Mouse (Mus musculus) embryonic facial prominence, embryonic 12.5 days (tissue): Measurements from ENCODE around the gene Olfr958. TPM values are rescaled to one million over a fixed set of nuclear protein-coding genes. Genes with fewer than 3 reads are reported as not detected.

ENCODE experiments used
- ATAC-seq: fragments of 200-750 bp; cut with Nextera tagmentation; 2 replicates; pipeline ENCODE4 v1.8.0; 2017; ENCODE audit not compliant: insufficient number of reproducible peaks, insufficient read depth, low FRiP score, low TSS enrichment
- H3K27ac ChIP-seq: fragments of 300-500 bp; sonication (generic); 2 replicates; pipeline ENCODE4 v1.5.1; 2016; ENCODE audit warnings: mild to moderate bottlenecking
- H3K27me3 ChIP-seq: fragments of 300-500 bp; sonication (generic); 2 replicates; pipeline ENCODE4 v1.6.1; 2016; ENCODE audit warnings: mild to moderate bottlenecking, moderate library complexity
- H3K36me3 ChIP-seq: fragments of 300-500 bp; sonication (generic); 2 replicates; pipeline ENCODE4 v1.6.1; 2016; ENCODE audit warnings: mild to moderate bottlenecking
- H3K4me1 ChIP-seq: fragments of 300-500 bp; sonication (generic); 2 replicates; pipeline ENCODE4 v1.6.1; 2016
- H3K4me2 ChIP-seq: fragments of 300-500 bp; sonication (generic); replicated peaks from 2 replicates; pipeline ENCODE4 v1.6.1; 2016; ENCODE audit warnings: mild to moderate bottlenecking, moderate library complexity
- H3K4me3 ChIP-seq: fragments of 300-500 bp; sonication (generic); 2 replicates; pipeline ENCODE4 v1.5.1; 2016; ENCODE audit warnings: mild to moderate bottlenecking
- H3K9ac ChIP-seq: fragments of 300-500 bp; sonication (generic); 2 replicates; pipeline ENCODE4 v1.6.1; 2016; ENCODE audit warnings: mild to moderate bottlenecking, moderate library complexity
- H3K9me3 ChIP-seq: fragments of 300-500 bp; sonication (generic); 2 replicates; pipeline ENCODE4 v1.6.1; 2016; ENCODE audit warnings: mild to moderate bottlenecking, moderate library complexity
- WGBS: fragments of 180-500 bp; shearing (Covaris S2); methylation state at CpG from one replicate; pipeline ENCODE4 v1.1.7; 2016; 5-methylcytosine and 5-hydroxymethylcytosine counted together
- polyA plus RNA-seq: library from polyadenylated mRNA; unstranded; fragments of >200 nt; fragmentation: Nextera tagmentation; extraction: Ambion mirVana; gene quantifications from 2 replicates; pipeline ENCODE4 v1.2.1, GENCODE M21; 2016

Olfr958 gene
- not detected in 2 replicates for polyA plus RNA-seq

DNA sequence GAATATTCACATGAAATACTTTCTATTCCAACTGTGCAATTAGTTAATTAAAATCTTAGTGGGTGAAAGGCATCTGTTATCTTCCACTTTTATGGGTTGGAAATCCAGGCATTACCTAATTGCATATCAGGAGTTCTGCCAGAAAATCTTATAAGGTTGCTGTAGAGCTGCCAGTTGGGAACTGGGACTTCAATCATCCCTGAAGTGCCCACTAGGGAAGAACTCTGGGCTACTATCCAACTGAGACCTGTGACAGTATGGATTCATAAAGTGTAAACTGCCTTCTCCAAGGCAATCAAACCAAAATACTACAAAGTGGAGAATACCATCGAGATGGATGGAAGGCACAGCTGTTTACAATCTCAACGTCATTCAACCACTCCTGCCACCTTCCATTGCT, at the start of gene Olfr958:
Gene Olfr958 (minus strand): TSS at position 109 of the 400 bp plus-strand sequence.
- H3K4me1 ChIP-seq, result peaks cover 4% of the 10 kb centered on the region; the same call in 1 of the 2 replicates

DNA sequence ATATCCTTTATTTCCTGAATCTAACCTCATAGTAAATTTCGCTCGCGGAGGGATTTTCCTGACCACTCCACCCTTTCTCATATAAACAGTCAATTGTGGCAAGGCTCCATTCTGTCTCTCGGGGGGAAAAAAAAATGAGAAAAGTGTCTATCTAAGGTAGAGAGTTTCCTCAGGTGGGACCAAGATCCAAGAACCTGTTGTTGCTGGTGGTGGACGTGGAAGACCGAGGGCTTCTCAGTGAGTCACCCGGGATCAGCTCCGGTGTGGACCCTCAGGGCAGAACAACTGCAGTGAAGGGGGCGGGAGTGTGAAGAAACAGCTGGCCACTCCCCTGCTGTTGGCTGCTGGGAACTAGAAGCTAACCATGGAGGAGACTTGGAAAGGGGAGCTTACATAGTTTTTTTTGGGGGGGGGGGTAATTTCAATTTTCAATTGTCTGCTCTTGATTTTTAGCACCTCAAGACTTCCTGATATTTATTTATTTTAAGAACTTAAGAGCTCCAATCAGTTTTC, 49.5 kb upstream of the Olfr958 start:
- Histone ChIP-seq H3K27ac (peak overlapping the region; percentile 72), H3K9ac (peak overlapping the region; percentile 19; the same call in 1 of the 2 replicates), H3K4me2 (peak overlapping the region; percentile 69), H3K27me3 (no peaks in the 10 kb centered on the region), H3K4me1 (peaks cover 4% of the 10 kb centered on the region; the same call in 1 of the 2 replicates), H3K36me3 (peaks cover 5% of the 10 kb centered on the region; the same call in 1 of the 2 replicates), H3K9me3 (no peaks in the 10 kb centered on the region), H3K4me3 (peak overlapping the region; percentile 46)
- under 1% methylated on average over 9 of the region's 9 CpGs for WGBS
- ATAC-seq, result peak; percentile 74; the same call in 1 of the 2 replicates

More for the DNA sequence above, at the start of gene Olfr958:
- H3K9me3 ChIP-seq, result no peaks in the 10 kb centered on the region
- H3K27me3 ChIP-seq, result no peaks in the 10 kb centered on the region
- no peak within 1 kb of the TSS for H3K27ac ChIP-seq
- H3K4me3 ChIP-seq, result no peak within 1 kb of the TSS
- H3K36me3 ChIP-seq, result no peaks in the 10 kb centered on the region
- no peak for ATAC-seq
- 48% methylated on average over 2 of the region's 2 CpGs for WGBS
- H3K4me2 ChIP-seq, result no peak within 1 kb of the TSS
- no peak within 1 kb of the TSS for H3K9ac ChIP-seq

DNA sequence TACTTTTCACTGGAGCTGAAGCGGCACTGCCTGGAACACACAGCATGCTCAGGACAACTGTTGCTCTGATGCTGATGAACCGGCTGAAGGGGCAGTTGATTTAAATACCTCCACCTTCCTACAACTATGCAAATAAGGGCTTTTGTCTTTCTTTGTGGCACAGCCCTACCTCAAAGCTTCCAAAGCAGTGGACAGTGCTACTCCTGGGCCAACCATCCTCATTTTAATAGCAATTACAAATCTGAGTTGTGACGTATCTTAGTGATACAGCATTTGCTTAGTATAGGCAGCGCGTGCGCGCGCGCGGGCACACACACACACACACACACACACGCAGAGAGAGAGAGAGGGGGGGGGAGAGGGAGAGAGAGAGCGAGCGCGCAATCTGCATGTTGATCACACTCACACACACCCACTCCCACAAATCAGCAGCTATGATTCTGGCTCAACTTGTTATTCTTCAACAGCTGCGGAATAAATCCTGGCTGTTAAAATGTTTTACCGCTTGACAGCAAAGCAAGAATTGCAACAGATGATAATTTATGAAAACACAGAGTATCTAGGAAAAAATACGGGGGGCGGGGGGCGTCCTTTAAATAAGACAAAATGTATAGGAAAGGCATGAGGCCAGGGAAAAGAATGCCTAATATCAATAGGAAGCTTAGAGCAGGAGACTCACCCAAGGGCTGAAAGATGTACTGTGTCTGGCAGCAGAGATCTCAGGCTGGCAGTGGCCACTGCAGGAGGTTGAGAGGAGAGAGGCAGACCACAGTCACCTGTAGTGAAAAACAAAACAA, 48.9 kb upstream of the Olfr958 start:
- Histone ChIP-seq H3K27me3 (no peaks in the 10 kb centered on the region), H3K27ac (peak overlapping the region; percentile 46; the same call in 1 of the 2 replicates), H3K4me2 (peak overlapping the region; percentile 69), H3K36me3 (peaks cover 5% of the 10 kb centered on the region; the same call in 1 of the 2 replicates), H3K9me3 (no peaks in the 10 kb centered on the region), H3K9ac (no peak overlapping the region), H3K4me3 (peak overlapping the region; percentile 46), H3K4me1 (peaks cover 4% of the 10 kb centered on the region; the same call in 1 of the 2 replicates)
- under 1% methylated on average over 19 of the region's 19 CpGs for WGBS
- 0 out of 2 replicates have a peak, but pooled peaks have one; percentile 55 for ATAC-seq

DNA sequence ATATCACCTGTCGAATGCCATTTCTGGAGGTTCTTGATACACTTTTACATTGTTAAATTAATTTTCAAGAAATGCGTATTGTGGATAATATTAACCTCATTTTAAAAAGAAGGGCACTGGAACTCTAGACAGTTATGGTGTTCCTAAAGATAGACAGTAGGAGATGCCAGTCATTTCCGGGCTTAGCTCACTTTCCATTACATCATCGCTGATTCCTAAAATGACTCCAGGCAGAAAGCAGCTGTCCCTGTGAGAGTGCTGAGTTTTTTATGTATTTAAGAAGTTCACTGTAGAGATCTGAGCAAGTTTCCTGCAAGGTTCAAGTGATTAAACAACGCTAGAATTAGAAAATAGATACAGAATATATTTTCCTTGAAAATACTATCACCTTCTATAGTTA, 23.2 kb upstream of the Olfr958 start:
- Histone ChIP-seq H3K36me3 (no peaks in the 10 kb centered on the region), H3K4me1 (no peaks in the 10 kb centered on the region; the same call in 1 of the 2 replicates), H3K27ac (no peak overlapping the region), H3K9me3 (no peaks in the 10 kb centered on the region), H3K9ac (no peak overlapping the region), H3K4me3 (no peak overlapping the region), H3K27me3 (no peaks in the 10 kb centered on the region), H3K4me2 (no peak overlapping the region)
- 84% methylated on average over 5 of the region's 5 CpGs for WGBS
- no peak for ATAC-seq

DNA sequence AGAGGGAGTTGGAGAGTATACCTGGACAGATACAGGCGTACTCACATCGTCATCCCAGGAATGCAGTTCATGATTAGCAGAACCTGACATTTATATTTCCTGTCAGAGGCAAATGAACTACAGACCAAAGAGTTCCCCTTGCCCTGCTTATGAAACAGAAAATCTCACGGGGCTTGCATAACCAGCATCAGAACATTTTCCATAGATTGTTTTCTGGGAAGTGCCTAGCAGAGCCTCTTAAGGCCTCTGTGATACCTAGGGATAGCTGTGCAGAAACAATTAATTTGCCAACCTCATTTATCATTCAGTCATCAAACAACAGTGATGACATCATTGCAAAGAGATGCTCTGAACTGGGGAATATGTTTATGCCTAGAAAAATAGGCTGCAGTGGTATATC, 21.6 kb upstream of the Olfr958 start, which contains the start of gene Olfr959:
Gene Olfr959 (minus strand): TSS at position 101 of the 400 bp plus-strand sequence.
- ATAC-seq, result no peak
- Histone ChIP-seq H3K4me3 (no peak within 1 kb of the TSS), H3K27ac (no peak within 1 kb of the TSS), H3K27me3 (no peaks in the 10 kb centered on the region), H3K36me3 (no peaks in the 10 kb centered on the region), H3K4me2 (no peak within 1 kb of the TSS), H3K9me3 (no peaks in the 10 kb centered on the region), H3K9ac (no peak within 1 kb of the TSS), H3K4me1 (no peaks in the 10 kb centered on the region)
- WGBS, result 68% methylated on average over 3 of the region's 3 CpGs

DNA sequence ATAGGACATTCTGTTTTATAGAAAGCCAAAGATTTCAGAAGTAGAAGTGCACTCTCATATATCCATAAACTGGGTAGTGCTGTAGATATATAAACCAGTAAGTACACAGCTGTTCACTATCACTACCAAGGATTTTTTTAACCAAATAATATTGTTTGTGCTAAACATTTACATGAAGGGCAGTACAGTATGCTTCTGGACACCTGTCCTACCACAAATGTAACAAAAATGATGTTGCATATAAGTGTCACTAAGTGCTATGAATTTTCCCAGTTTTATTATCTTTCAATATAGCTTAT, 4.4 kb upstream of the Olfr958 start:
- Histone ChIP-seq H3K9me3 (no peaks in the 10 kb centered on the region), H3K4me1 (peaks cover 4% of the 10 kb centered on the region; the same call in 1 of the 2 replicates), H3K4me2 (no peak overlapping the region), H3K36me3 (no peaks in the 10 kb centered on the region), H3K27me3 (no peaks in the 10 kb centered on the region), H3K4me3 (no peak overlapping the region), H3K27ac (no peak overlapping the region), H3K9ac (no peak overlapping the region)
- no peak for ATAC-seq

DNA sequence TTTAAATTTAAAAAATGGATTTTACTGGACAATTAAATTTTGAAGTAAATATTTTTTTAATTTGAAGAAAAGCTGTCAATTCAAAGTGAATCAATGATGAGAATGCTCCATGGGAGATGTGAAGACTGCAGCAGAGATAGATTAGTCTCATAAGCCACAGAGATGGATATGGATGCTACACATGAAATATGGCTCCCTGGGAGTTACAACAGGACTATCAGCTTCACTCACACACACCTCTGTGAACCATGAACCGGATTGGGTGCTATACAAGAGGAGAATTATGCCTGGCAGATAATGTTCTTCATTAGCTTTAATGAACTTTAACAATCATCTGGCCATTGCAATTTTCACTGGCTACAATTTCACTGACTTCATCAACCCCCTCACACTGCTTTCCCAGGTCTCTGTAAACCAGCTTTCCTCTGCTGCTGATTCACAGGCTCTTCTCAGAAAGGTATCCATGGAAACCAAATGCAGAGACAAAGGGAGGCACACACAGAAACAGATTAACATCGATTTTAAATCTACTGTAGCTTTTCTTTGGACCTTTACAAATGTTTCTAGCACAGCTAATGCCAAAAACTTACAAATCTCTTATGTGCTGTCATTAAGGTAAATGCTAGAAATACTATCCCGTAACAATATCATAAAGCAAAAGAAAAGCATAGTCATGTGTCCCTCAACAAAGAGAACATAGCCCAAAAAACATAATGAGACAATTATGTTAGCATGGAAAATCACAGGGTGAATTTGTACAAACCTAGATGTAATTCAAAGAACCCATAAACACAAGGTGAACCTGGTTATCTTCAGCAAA, 3.9 kb upstream of the Olfr958 start:
- Histone ChIP-seq H3K4me3 (no peak overlapping the region), H3K4me2 (no peak overlapping the region), H3K9ac (no peak overlapping the region), H3K9me3 (no peaks in the 10 kb centered on the region), H3K27ac (no peak overlapping the region), H3K4me1 (peaks cover 4% of the 10 kb centered on the region; the same call in 1 of the 2 replicates), H3K27me3 (no peaks in the 10 kb centered on the region), H3K36me3 (no peaks in the 10 kb centered on the region)
- no peak for ATAC-seq
- 42% methylated on average over 3 of the region's 3 CpGs for WGBS

DNA sequence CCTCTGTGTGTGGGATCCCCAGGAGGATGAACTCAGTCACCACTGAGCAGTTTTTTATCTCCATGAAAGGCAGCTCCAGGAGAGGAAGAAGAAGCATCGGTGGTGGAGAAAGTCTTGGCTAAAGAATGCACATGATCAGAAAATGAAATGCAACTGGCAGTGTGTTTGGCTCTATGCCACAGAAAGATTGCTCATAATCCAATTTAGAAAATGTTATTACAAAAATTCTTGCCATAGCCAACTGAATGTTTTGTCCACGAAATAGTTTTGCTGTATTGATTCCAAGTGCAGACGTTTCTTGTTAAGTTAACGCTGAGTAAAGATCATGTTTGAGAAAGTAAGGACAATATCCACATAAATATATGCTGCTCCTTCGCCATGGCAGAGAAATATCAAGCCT, 3.0 kb downstream of the Olfr958 start:
- no peaks in the 10 kb centered on the region for H3K4me1 ChIP-seq
- H3K4me2 ChIP-seq, result no peak overlapping the region
- no peaks in the 10 kb centered on the region for H3K36me3 ChIP-seq
- H3K9ac ChIP-seq, result no peak overlapping the region
- H3K4me3 ChIP-seq, result no peak overlapping the region
- WGBS, result 50% methylated on average over 5 of the region's 5 CpGs
- H3K9me3 ChIP-seq, result no peaks in the 10 kb centered on the region
- no peak for ATAC-seq
- H3K27ac ChIP-seq, result no peak overlapping the region
- H3K27me3 ChIP-seq, result no peaks in the 10 kb centered on the region

DNA sequence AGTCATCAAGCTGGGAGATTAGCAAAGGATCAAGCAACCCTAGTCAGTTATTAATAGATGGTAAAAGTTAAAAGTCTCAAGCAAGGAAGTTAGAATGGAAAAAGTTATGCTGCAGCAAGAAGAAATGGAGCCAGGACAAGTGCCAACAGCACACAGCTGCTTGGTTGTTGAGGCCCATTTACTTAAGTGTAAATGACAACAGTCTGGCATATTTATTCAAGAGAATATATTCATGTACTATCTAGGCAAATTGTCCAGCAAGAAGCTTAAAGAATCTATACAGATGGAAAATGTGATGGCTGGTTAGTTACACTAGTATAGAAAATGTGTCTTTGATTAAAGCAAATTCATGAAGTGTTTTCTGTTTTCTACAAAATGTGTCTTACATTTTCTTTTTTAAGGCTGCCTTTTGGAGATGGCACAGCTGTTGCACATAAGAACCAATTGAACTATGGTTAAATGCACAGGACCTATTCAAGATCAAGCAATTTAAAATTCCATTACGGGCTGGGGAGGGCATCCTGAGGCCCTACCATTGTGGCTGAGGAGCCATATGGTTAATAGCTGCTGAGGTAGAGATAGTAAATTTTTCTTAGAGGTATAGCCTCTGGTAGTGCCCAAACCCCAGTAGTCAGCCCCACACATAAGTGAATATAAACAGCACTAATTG, 30.1 kb downstream of the Olfr958 start:
- ATAC-seq, result no peak
- WGBS, result 42% methylated on average over 1 of the region's 1 CpGs
- H3K4me3 ChIP-seq, result no peak overlapping the region

DNA sequence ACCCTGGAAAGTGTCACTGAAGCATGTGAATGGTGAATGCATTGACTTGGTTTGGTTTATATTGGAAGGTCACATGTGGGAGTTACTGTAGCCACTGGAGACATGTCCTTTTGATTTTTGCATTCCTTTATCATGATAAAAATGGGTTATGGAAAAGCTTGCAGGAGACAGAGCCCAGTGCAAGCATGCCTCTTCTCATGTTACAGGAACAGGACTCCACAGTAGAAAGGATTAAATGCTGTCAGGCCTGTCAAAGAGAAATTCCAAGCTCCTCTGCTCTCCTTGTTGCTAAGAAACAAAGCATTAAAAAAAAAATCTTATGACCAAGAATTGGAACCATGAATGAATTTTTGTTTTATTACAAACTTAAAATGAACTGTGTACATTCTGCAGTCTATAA, 35.3 kb downstream of the Olfr958 start:
- Histone ChIP-seq H3K4me2 (no peak overlapping the region), H3K9ac (no peak overlapping the region), H3K4me3 (no peak overlapping the region), H3K36me3 (no peaks in the 10 kb centered on the region), H3K27ac (no peak overlapping the region), H3K27me3 (no peaks in the 10 kb centered on the region), H3K9me3 (no peaks in the 10 kb centered on the region), H3K4me1 (no peaks in the 10 kb centered on the region)
- no peak for ATAC-seq

More for the DNA sequence above, 30.1 kb downstream of the Olfr958 start:
- Histone ChIP-seq H3K4me1 (no peaks in the 10 kb centered on the region), H3K27me3 (no peaks in the 10 kb centered on the region), H3K36me3 (no peaks in the 10 kb centered on the region), H3K9ac (no peak overlapping the region), H3K27ac (no peak overlapping the region), H3K9me3 (no peaks in the 10 kb centered on the region), H3K4me2 (no peak overlapping the region)

DNA sequence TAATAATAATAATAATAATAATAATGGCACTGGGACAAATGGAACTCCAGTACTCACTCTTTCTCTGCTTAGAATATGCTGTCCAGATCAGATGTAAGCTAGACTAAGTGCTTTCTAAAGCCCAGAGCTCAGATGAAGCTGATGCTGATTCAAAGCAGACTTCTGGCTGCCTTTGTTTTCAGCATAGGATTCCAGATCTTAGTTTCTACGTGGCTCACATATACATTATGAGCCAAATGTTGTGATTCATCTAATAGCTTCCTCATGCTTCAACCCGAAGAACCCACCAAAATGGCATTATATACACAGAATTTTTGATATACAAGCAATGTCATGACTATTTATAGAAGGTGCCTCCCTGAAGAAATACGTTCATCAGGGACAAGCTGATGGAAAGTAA, 38.3 kb downstream of the Olfr958 start, which contains the start of gene Olfr957:
Gene Olfr957 (minus strand): TSS at position 279 of the 400 bp plus-strand sequence.
- no peak within 1 kb of the TSS for H3K4me2 ChIP-seq
- H3K27ac ChIP-seq, result no peak within 1 kb of the TSS
- H3K9me3 ChIP-seq, result no peaks in the 10 kb centered on the region
- no peak within 1 kb of the TSS for H3K4me3 ChIP-seq
- 51% methylated on average over 3 of the region's 3 CpGs for WGBS
- H3K9ac ChIP-seq, result no peak within 1 kb of the TSS
- H3K36me3 ChIP-seq, result no peaks in the 10 kb centered on the region
- no peak for ATAC-seq
- H3K4me1 ChIP-seq, result no peaks in the 10 kb centered on the region
- H3K27me3 ChIP-seq, result no peaks in the 10 kb centered on the region
